Mouse (Mus musculus) G1E (cell line): ENCODE results near the gene Ncbp1.

Experiments
- CTCF ChIP-seq: IDR thresholded peaks from 2 replicates; pipeline ENCODE4 v1.5.1; 2012; ENCODE audit warnings: low read depth, low read length, inconsistent platforms, mixed read lengths
- GATA2 ChIP-seq: IDR thresholded peaks from 2 replicates; pipeline ENCODE4 v1.6.1; 2012; ENCODE audit warnings: low read depth, low read length, inconsistent platforms, borderline replicate concordance

GRCm38 (mm10) chr4:46094916-46095825 is 43.2 kb upstream of the Ncbp1 start:
- no peak for TF ChIP-seq GATA2
- TF ChIP-seq CTCF: no peak
